Mouse (Mus musculus) spleen, postnatal 4 days (tissue): ENCODE data around the gene Nxpe5.

Source experiments
- DNase-seq, 2 experiments: peaks; one replicate each; pipeline ENCODE4 v3.0.0; 2022; ENCODE audit warnings: low spot score in 2 of 2

Gene Nxpe5

GRCm38 (mm10) chr5:138251144-138251543 lies 25.4 kb downstream of the Nxpe5 start:
- DNase-seq, result peak in 1 of 2 experiments; percentile 62

GRCm38 (mm10) chr5:138253061-138253460 lies 27.4 kb downstream of the Nxpe5 start:
- DNase-seq, result no peak

GRCm38 (mm10) chr5:138255353-138256093 lies 29.8 kb downstream of the Nxpe5 start, which contains the start of gene Lamtor4:
TSS of gene Lamtor4 (plus strand) at chr5:138255482.
- peak; percentile 91 to 93 for DNase-seq

GRCm38 (mm10) chr5:138256094-138256467 lies 30.4 kb downstream of the Nxpe5 start:
- no peak for DNase-seq

DNA sequence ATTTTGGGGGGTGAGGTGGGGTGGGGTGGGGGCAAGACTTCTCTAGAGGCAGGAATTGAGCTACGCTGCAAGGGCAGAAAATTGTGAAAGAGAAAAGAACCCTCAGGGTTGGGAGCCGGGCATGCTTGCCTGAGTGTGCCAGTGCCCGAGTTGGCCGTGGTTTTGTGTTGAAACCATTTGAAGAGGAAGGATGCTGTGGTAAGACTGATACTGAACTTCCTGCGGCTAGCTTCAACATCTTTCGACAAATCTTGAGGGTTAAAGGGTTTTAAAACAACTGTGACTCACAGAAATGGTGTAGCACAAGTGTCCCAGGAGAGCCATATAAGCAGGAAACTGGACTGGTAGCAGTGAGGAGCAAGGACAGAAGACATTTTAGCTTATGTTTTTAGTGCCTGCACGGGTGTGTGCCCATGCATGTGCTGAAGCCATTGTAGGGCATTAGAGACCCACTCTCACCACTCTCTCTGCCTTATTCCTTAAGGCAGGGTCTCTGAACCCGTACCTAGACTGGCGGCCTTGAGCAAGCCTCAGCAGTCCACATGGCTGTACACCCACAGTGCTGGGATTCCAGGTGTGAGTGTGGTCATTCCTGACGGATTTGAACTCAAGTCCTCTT lies 31.4 kb downstream of the Nxpe5 start:
- peak; percentile 61 to 71 for DNase-seq

DNA sequence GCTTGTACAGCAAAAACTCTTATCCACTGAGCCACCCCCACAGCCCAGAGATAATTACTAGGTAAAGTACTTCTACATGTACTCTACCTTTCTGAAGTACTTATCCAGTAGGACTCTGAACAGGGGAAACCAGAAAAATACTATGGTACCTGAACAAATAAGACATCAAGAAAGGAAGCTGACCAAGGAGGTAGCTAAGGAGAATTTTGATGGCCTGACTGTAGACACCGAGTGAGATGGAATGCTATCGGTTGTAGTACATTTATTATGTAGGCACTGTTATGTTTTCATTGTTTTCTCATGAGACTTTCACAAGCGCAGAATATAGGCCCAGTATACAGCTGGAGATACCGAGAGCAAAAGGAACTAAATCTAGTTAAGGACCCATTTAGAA lies 31.9 kb downstream of the Nxpe5 start:
- DNase-seq, result no peak

DNA sequence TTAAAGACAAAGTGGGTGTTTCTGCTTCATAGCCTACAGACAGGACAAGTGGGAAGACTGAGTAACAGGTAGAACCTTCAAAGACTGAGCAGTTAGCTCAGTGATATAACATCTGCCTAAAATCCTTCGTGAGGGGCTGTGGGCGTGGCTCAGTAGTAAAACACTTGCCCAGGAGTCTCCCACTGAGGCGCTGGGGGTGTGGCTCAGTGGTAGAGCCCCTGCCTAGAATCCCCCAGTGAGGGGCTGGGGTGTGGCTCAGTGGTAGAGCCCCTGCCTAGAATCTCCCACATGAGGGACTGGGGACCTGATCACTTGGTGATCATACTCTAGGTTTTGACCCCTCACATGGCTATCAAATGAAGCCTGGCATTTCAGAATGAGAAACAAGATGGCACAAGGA lies 32.4 kb downstream of the Nxpe5 start:
- DNase-seq, result peak in 1 of 2 experiments; percentile 54

- DNase-seq, result peak in 1 of 2 experiments; percentile 62
These were observed 32.8 kb downstream of the Nxpe5 start for GRCm38 (mm10) chr5:138258542-138258941.

GRCm38 (mm10) chr5:138258993-138259392 lies 33.3 kb downstream of the Nxpe5 start:
- peak in 1 of 2 experiments; percentile 59 for DNase-seq

DNA sequence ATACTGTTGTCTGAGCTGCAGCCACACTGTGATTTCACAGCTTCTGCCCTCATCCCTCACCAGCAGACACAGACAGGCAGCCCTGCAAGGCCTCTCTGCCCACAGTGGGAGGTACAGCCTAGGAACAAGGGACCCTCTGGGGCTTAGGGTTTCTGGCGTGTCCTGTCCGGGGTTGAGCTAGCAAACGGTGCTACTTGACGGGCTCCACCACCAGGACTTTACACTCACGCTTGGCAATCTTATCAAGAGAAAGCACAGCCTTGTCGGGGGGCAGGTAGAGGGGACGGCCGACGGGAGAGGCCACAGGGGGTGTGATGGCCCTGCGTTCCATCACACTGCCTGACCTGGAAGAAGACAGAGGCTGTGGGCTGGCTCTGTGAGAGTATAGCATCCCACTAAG lies 34.4 kb downstream of the Nxpe5 start:
- peak in 1 of 2 experiments; percentile 67 for DNase-seq

- DNase-seq, result peak in 1 of 2 experiments; percentile 62
These were observed 35.1 kb downstream of the Nxpe5 start for GRCm38 (mm10) chr5:138260834-138261233.

GRCm38 (mm10) chr5:138262001-138262400 lies 36.3 kb downstream of the Nxpe5 start:
- DNase-seq, result peak in 1 of 2 experiments; percentile 65

DNA sequence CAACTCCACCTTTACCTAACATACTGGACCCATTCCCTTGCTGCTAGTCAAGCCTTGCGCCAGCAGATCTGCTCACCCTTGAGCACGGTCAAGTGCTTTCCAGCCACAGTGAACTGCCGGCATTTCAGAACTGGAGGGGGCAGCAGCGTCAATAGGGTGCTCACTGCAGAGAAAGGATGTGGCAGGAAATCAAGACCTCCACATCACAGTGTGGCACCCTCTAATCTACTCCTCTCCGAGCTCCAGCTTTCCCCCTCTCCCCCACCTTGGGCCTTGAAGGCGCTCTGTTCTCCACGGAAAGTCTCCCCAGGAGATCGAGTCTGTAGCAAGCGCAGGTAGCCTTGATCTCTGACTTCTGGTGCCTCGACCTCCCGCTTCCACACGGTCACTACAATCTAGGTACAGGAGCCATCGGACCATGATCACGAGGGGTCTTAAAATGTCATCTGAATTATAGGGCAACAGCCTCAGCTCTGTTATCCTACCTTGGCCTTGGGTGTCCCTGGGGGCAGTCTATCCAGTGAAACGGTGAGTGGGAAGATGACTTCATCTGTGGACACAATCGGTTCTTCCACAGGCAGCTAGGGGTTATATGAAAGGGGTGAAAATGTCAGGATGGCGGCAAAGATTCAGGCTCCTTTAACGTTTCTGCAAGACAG lies 37.0 kb downstream of the Nxpe5 start:
- peak in 1 of 2 experiments; percentile 65 for DNase-seq

DNA sequence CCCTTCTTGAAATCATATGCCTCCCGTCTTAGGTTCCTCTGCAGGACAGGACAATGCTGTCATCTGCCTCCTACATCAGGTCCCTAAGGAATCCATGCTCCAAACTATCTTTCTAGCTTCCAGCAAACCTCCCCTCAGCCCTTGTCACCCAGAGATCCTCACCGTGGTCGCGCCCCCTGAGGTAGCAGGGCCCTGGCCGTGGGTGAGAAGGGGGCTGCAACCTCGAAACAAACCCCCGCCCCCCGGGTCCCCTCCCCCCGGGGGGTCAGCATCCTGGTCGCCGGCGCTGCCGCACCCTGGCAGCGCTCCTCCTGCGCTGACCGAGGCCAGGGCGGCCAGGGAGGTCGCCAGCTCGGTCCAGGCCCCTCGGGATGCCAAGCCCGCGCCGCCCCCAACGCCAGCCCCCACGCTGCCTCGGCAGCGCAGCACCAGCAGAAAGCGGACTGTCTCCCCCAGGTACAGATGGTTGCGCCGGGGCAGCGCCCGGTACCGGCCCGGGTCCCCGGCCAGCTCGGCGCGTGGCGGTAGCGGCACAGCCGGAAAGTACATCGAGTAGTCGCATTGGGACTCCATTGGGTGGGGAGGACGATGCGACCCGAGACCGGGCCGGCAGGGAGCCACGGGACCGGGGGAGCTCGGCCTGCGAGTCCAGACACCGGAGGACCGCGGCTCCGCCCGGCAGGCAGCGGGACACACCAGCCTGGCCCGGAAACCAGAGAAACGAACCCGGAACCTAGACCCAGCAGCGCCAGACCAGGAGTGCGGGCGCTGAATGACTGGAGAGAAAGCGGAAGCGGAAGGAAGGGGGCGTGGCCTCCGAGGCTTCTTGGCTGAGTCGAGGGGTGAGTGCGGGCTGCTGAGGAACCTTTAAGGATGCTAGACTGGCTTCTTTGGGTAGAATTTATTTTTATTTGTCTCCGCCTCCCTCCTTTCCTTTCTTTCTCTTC lies 37.8 kb downstream of the Nxpe5 start, which contains the start of gene BC037034:
BC037034 (minus strand) TSS at position 774 of the 947 bp plus-strand sequence.
- DNase-seq, result peak; percentile 93 to 96

- DNase-seq, result peak in 1 of 2 experiments; percentile 56
These were observed 38.5 kb downstream of the Nxpe5 start for GRCm38 (mm10) chr5:138264207-138264578.

- peak in 1 of 2 experiments; percentile 53 for DNase-seq
These were observed 40.0 kb downstream of the Nxpe5 start for GRCm38 (mm10) chr5:138265712-138266111.

DNA sequence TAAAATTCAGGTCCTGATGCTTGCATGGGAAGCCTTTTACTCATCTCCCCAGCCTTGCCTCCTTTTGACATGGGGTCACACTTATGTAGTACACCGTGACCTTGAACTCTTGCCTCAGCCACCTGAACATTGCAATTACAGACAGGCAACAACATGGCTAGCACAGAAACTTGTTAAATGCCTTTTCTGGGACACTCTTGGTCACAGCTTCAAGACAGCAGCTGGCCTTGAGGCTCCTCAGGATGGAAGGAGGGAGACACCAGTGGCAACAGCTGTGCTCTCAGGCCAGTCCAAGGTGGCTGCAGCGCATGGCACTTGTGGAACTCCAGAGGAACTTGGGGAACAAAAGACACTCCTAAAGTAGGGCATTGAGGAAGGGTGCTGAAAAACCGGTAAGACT lies 41.4 kb downstream of the Nxpe5 start:
- DNase-seq, result peak in 1 of 2 experiments; percentile 57

GRCm38 (mm10) chr5:138268980-138269379 lies 43.3 kb downstream of the Nxpe5 start:
- no peak for DNase-seq

- DNase-seq, result no peak
These were observed 45.5 kb downstream of the Nxpe5 start for GRCm38 (mm10) chr5:138271232-138271631.

GRCm38 (mm10) chr5:138272409-138272923 lies 46.8 kb downstream of the Nxpe5 start, which contains the start of gene Gal3st4:
TSS of gene Gal3st4 (minus strand) at chr5:138272840.
- peak in 1 of 2 experiments; percentile 45 for DNase-seq

GRCm38 (mm10) chr5:138274186-138274585 lies 48.5 kb downstream of the Nxpe5 start:
- DNase-seq, result no peak
